Comparison of ENCODE assay signal across 8 mouse cellular contexts in genomic region chr7:24364827-24365226, GRCm38 (mm10). TPM values are rescaled to one million over a fixed set of nuclear protein-coding genes. Genes with fewer than 3 reads are reported as not detected.
DNase-seq lines count a peak whose midpoint lies in the region; ATAC-seq and TF ChIP-seq lines count a peak whose summit lies in the region.

No protein-coding gene starts in this region.

- peak; percentile 77 for TF ChIP-seq CTCF in testis, adult 2 months (IDR thresholded peaks at IDR 0.05; ENCODE audit: control insufficient read depth, insufficient read depth, insufficient replicate concordance, low read depth, low read length)

- 0 out of 2 replicates have a peak, but pooled peaks cover 3% of the 10 kb centered on the region for H3K4me1 ChIP-seq in forebrain, embryonic 16.5 days (replicated peaks; ENCODE audit: control insufficient read depth, insufficient read depth, low read length)
- no peaks in the 10 kb centered on the region for H3K4me1 ChIP-seq in neural tube, embryonic 14.5 days (ENCODE audit: control insufficient read depth, insufficient read depth, low read length)
- peaks cover 3% of the 10 kb centered on the region for H3K4me1 ChIP-seq in testis, adult 2 months (ENCODE audit: control insufficient read depth, insufficient read depth, low read length)

- no peak overlapping the region for H3K9ac ChIP-seq in forebrain, embryonic 16.5 days (replicated peaks; ENCODE audit: low read depth, low read length)
- 0 out of 2 replicates have a peak overlapping the region, but pooled peaks have one; percentile 7 for H3K9ac ChIP-seq in neural tube, embryonic 14.5 days (replicated peaks; ENCODE audit: low read depth, low read length)

- no peaks in the 10 kb centered on the region for H3K27me3 ChIP-seq in forebrain, embryonic 16.5 days (replicated peaks; ENCODE audit: control insufficient read depth, insufficient read depth, low read length)
- H3K27me3 ChIP-seq in neural tube, embryonic 14.5 days (ENCODE audit: control insufficient read depth, insufficient read depth, low read length) = no peaks in the 10 kb centered on the region
- H3K27me3 ChIP-seq in testis, adult 2 months (ENCODE audit: control insufficient read depth, insufficient read depth, low read length) = no peaks in the 10 kb centered on the region

- no peaks in the 10 kb centered on the region for H3K36me3 ChIP-seq in forebrain, embryonic 16.5 days (ENCODE audit: control insufficient read depth, insufficient read depth)
- no peaks in the 10 kb centered on the region for H3K36me3 ChIP-seq in neural tube, embryonic 14.5 days (ENCODE audit: control insufficient read depth, insufficient read depth, low read length)
- H3K36me3 ChIP-seq in testis, adult 2 months (ENCODE audit: control insufficient read depth, insufficient read depth, low read length) = no peaks in the 10 kb centered on the region

- WGBS in forebrain, embryonic 16.5 days = 19% methylated on average over 10 of the region's 10 CpGs
- 25% methylated on average over 10 of the region's 10 CpGs for WGBS in neural tube, embryonic 14.5 days

- no peak overlapping the region for H3K4me2 ChIP-seq in forebrain, embryonic 16.5 days (ENCODE audit: low read length)
- no peak overlapping the region for H3K4me2 ChIP-seq in neural tube, embryonic 14.5 days (ENCODE audit: low read depth, low read length)

- no peak overlapping the region for H3K4me3 ChIP-seq in forebrain, embryonic 16.5 days (replicated peaks; ENCODE audit: low read length)
- H3K4me3 ChIP-seq in neural tube, embryonic 14.5 days (ENCODE audit: low read depth, low read length) = no peak overlapping the region
- peak overlapping the region; percentile 26; the same call in 1 of the 2 replicates for H3K4me3 ChIP-seq in testis, adult 2 months (ENCODE audit: control insufficient read depth, low read depth, low read length)

- peak; percentile 81 for DNase-seq in ES-CJ7 (ENCODE audit: low read depth, low spot score)
- DNase-seq in cerebellum, adult 11 months = peak; percentile 77
- peak; percentile 81 to 90 for DNase-seq in heart, postnatal 36 days
- DNase-seq in layer of hippocampus, adult 11-12 months (ENCODE audit: low spot score) = peak; percentile 88
- peak; percentile 74 to 77 for DNase-seq in lung, adult 18-20 months

- H3K9me3 ChIP-seq in forebrain, embryonic 16.5 days (ENCODE audit: control insufficient read depth, low read length) = no peaks in the 10 kb centered on the region
- H3K9me3 ChIP-seq in neural tube, embryonic 14.5 days (ENCODE audit: control insufficient read depth, low read length) = no peaks in the 10 kb centered on the region

- TF ChIP-seq POLR2A in testis, adult 2 months (IDR thresholded peaks at IDR 0.05; ENCODE audit: control insufficient read depth, low read depth, low read length) = no peak

- ATAC-seq in forebrain, embryonic 16.5 days = peak; percentile 77
- ATAC-seq in neural tube, embryonic 14.5 days (ENCODE audit: low read depth) = peak; percentile 84

- H3K27ac ChIP-seq in forebrain, embryonic 16.5 days (ENCODE audit: low read length) = no peak overlapping the region
- no peak overlapping the region for H3K27ac ChIP-seq in neural tube, embryonic 14.5 days (ENCODE audit: low read depth, low read length)
- no peak overlapping the region for H3K27ac ChIP-seq in testis, adult 2 months (ENCODE audit: control insufficient read depth, insufficient read depth, low read depth, low read length)

- intact Hi-C loops in heart, postnatal 36 days (cut with DNase I) = loop anchor here (1.0 kb wide), 2 partner anchors 20 to 42 kb away; no protein-coding TSS in a partner anchor

RNA-seq across cellular contexts. Expression of gene Kcnn4, which starts 5.2 kb away (rescaled TPM):
- 0.63 and 0.80 TPM in 2 replicates for polyA plus RNA-seq in forebrain, embryonic 16.5 days (2015; fragmentation: Nextera tagmentation; extraction: Ambion mirVana)
- under 1 TPM; 0.42 to 0.62 TPM for total RNA-seq in heart, postnatal 36 days (2021)
- polyA plus RNA-seq in neural tube, embryonic 14.5 days (2014; fragmentation: Nextera tagmentation; extraction: Ambion mirVana) = 2.0 and 2.1 TPM in 2 replicates
- 2.5 and 3.8 TPM in 2 replicates for polyA plus RNA-seq in testis, adult 2 months (2012; rRNA removed)

RNA-seq across cellular contexts. Expression of gene Lypd5, which starts 15.8 kb away (rescaled TPM):
- not detected in 2 replicates for polyA plus RNA-seq in forebrain, embryonic 16.5 days (2015; fragmentation: Nextera tagmentation; extraction: Ambion mirVana)
- not detected for total RNA-seq in heart, postnatal 36 days (2021)
- polyA plus RNA-seq in neural tube, embryonic 14.5 days (2014; fragmentation: Nextera tagmentation; extraction: Ambion mirVana) = not detected in 2 replicates
- 1.7 and 2.3 TPM in 2 replicates for polyA plus RNA-seq in testis, adult 2 months (2012; rRNA removed)

RNA-seq across cellular contexts. Expression of gene Tescl, which starts 31.1 kb away (rescaled TPM):
- not detected in 2 replicates for polyA plus RNA-seq in forebrain, embryonic 16.5 days (2015; fragmentation: Nextera tagmentation; extraction: Ambion mirVana)
- total RNA-seq in heart, postnatal 36 days (2021) = not detected
- polyA plus RNA-seq in neural tube, embryonic 14.5 days (2014; fragmentation: Nextera tagmentation; extraction: Ambion mirVana) = 0.32 and 0.99 TPM in 2 replicates
- 277 and 339 TPM in 2 replicates for polyA plus RNA-seq in testis, adult 2 months (2012; rRNA removed)

RNA-seq across cellular contexts. Expression of gene Smg9, which starts 34.6 kb away (rescaled TPM):
- polyA plus RNA-seq in forebrain, embryonic 16.5 days (2015; fragmentation: Nextera tagmentation; extraction: Ambion mirVana) = 30.3 and 35.2 TPM in 2 replicates
- 1 to 10 TPM; 7.1 to 9.6 TPM for total RNA-seq in heart, postnatal 36 days (2021)
- polyA plus RNA-seq in neural tube, embryonic 14.5 days (2014; fragmentation: Nextera tagmentation; extraction: Ambion mirVana) = 32.9 and 34.9 TPM in 2 replicates
- polyA plus RNA-seq in testis, adult 2 months (2012; rRNA removed) = 151 and 171 TPM in 2 replicates

RNA-seq across cellular contexts. Expression of gene Zfp94, which starts 48.4 kb away (rescaled TPM):
- 25.9 and 26.6 TPM in 2 replicates for polyA plus RNA-seq in forebrain, embryonic 16.5 days (2015; fragmentation: Nextera tagmentation; extraction: Ambion mirVana)
- total RNA-seq in heart, postnatal 36 days (2021) = 1 to 10 TPM; 1.7 to 2.5 TPM
- 19.2 and 24.2 TPM in 2 replicates for polyA plus RNA-seq in neural tube, embryonic 14.5 days (2014; fragmentation: Nextera tagmentation; extraction: Ambion mirVana)
- polyA plus RNA-seq in testis, adult 2 months (2012; rRNA removed) = 10.5 and 10.8 TPM in 2 replicates

Comparison
In these comparisons a context has a peak if more than half of its experiments do, and no peak if none do; other contexts are left out.
1. RNA of gene Tescl, which starts 31.1 kb away (polyA plus RNA-seq): 277 to 339 TPM in testis, adult 2 months; 0.32 to 0.99 TPM in neural tube, embryonic 14.5 days and not detected in forebrain, embryonic 16.5 days; every median in the first group is over 100 times any median in the second.
2. Peak in every context shown above with its lines, with median percentiles within 50 percentile points of each other: DNase-seq.